Mouse (Mus musculus) liver, adult (tissue): ENCODE data around the gene Fam184a.

Experiments
- GATA4 ChIP-seq: IDR thresholded peaks from 2 replicates; pipeline ENCODE4 v1.6.1; 2014; ENCODE audit warnings: mild to moderate bottlenecking, low read length; ENCODE audit not compliant: insufficient replicate concordance

Gene Fam184a

DNA sequence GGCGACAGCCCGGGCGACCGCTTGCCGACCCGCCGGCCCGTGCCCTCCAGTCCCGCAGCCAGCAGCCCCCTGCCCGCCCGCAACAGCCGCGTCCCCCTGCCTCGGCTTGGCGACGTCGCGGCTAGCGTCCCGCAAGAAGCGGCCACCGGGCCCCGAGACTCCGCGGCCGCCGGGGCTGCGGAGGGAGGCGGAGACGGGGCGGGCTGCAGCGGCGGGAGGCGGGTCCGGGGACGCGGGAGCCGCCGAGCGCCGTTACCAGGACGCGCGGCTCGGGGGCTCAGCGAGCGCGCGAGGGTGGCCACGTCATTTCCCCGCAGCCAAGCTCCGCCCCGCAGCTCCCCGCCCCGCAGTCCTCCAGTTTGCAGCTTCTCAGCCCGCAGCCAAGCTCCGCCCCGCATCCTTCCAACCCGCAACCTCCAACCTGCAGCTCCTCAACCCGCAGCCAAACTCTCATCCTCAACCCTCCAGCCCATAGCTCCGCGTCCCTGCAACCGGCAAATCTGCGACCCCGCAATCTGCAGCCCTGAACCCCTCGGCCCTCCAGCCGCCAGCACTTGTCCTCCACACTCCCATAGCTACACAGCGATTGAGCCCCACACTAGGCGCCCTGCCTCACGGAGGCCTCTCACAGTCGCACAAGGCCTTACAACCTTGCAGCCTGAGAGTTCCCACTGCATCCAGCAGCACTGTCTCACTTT lies at the start of gene Fam184a:
TSS of gene Fam184a (minus strand) at position 169 of the 698 bp plus-strand sequence.
- TF ChIP-seq GATA4, result no peak

DNA sequence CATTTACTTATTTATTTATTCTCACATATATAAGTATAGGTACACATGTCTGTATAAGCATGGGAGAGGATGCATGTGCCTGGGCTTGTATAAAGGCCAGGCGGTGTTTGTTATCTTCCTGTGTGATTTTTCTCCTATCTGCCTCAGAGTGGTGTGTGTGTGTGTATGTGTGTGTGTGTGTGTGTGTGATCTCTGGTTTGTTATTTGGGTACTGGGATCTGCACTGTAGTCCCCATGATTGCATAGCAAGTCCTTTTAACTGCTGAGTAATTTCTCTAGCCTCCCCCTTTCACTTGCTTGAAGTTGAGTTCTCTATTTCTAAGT lies 45.3 kb upstream of the Fam184a start:
- no peak for TF ChIP-seq GATA4

DNA sequence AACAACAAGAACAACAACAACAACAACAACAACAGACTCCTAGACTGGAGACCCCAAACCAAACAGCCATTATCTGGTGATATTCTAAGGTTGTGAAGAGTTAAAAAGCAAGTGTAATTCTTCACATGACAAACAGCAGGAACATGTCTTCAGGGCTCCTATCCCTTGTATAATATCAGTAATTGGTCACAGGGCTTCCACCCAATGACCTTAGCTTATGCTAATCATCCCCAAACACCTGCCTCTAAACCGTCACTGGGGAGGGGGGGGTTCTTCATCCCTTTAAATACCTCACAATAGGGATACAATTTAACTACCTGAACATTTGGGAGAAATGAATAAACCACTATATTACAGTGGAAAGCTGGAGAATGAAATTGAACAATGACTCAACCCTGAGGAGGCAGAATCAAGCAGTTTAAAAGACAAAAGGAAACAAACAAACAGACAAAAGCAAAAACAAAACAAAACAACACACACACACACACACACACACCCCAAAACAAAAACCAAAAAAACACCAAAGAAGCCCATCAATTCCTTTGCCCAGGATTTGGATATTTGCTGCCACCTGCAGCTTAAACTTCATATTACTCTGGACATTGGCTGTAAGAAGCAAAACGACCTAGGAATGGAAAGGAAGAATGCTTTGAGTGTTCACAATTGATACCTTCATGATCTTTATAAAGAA lies 44.8 kb upstream of the Fam184a start:
- TF ChIP-seq GATA4, result no peak

DNA sequence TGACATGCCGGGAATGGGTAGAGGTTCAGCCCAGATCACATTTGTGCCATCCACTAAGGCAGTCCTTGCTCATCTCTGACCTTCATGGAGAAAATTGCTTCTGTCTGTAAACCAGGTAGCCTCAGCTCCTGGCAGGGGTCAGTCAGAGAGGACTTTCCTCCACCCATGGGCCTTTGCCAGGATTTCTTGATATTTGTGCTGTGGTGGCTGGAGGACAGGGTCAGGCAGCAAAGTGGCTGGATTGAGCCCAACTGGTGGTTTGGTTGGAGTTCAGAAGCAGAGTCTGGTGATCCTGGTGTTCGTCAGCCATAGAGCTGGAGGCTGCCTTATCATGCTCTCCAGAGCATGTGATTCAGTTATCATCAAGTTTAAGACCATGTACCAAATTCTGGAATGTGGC lies 40.4 kb upstream of the Fam184a start:
- TF ChIP-seq GATA4, result no peak

DNA sequence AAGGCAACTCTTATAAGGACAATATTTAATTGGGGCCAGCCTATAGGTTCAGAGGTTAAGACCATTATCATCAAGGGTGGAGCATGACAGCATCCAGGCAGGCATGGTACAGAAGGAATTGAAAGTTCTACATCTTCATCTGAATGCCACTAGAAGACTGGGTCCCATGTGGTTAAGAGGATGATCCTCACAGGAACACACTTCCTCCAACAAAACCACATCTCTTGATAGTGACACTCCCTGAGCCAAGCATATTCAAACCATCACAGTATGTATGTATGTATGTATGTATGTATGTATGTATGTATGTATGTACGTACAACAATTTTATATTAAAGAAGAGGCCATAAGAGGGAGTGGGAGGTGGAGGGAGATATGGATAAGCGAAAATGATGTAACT lies 25.7 kb upstream of the Fam184a start:
- TF ChIP-seq GATA4, result no peak

DNA sequence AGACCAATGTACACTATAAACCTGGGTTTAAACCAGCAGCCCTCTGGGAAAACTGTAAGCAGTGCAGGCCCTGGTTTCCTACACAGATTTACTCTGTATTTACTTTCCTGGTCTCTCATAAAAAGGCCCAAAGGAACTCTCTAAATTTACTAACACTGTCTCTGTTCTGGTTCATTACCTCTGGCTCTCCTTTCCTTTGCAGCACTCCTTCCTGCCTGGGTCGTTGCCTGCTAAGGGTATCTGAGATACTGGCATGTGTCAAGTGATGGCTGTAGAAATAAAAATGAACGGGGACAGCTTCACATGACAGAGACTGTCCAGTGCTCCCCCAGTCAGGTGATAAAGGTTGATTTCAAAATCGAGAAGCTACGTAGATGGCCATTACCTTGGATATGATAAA lies 21.8 kb upstream of the Fam184a start:
- no peak for TF ChIP-seq GATA4

DNA sequence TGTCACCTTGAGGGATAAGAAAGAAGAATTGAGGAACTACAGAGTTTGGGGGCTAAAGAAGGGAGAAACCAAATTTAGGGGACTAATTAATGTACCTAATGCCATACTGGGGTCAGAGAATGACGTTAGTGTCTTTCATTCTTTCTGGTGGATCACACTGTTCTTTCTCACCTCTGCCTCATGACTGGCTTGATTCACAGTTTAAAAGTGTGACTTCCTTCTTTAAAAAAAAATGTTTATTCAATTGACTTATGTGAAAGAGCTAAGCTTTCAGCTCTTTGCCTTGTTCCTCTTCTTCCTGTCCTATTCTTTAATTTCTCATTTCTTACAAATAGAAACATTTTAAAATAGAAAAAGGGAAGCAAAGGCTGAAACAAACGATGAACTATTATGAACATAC lies 20.6 kb upstream of the Fam184a start:
- TF ChIP-seq GATA4, result no peak

DNA sequence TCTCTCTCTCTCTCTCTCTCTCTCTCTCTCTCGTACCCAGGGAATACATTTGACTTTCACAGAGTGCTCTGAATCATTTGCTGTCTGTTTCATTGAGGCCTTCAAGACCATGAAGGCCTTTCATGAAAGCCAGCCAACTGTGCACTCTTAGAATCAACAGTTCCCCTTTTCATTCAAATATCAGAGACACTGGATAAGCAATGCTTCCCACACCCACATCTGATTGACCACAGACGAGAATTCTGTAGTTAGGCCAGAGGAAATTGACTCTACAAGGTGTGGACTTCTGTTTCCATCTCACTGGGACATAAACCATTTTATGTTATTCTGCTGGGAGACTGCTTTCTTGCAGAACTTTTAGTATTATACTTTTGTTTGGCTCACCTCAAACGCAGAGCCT lies 17.8 kb upstream of the Fam184a start:
- TF ChIP-seq GATA4, result no peak

DNA sequence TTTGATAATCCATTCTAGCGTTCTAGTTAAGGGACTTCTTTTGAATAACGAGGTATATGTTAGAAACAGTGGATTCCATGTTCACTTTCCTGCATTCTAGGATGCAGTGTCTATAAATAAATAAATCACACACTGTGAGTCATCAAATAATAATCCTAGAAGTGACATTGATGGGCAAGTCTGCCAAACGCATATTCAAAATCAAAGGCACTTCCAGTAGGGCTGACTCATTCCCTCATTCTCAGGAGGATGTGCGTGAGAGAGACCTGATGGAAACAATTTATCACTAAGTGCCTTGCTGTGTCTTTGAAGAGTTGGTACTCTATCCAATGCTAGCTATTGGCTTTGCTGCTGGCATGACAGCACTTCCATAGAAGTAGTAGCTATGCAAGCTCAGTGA lies 14.5 kb upstream of the Fam184a start:
- TF ChIP-seq GATA4, result no peak

DNA sequence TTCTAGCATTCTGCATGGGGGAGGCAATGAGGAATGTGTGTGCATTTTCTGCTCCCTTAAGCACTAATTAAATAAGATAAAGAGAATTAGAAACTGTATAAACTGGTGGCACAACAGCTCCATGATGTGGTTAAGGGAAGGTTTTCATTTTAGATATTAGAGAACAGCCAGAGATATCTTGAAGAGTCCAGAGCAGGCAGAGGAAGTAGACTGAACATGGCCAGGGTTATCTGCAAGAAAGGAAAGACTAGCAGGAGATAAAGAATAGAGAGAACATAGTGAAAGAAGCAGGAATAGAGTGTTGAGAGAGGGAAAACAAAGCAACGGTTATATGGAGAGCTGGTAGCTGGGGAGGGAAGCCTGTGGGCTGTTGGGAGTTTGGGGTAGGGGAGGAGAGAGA lies 1.8 kb upstream of the Fam184a start:
- TF ChIP-seq GATA4, result no peak

DNA sequence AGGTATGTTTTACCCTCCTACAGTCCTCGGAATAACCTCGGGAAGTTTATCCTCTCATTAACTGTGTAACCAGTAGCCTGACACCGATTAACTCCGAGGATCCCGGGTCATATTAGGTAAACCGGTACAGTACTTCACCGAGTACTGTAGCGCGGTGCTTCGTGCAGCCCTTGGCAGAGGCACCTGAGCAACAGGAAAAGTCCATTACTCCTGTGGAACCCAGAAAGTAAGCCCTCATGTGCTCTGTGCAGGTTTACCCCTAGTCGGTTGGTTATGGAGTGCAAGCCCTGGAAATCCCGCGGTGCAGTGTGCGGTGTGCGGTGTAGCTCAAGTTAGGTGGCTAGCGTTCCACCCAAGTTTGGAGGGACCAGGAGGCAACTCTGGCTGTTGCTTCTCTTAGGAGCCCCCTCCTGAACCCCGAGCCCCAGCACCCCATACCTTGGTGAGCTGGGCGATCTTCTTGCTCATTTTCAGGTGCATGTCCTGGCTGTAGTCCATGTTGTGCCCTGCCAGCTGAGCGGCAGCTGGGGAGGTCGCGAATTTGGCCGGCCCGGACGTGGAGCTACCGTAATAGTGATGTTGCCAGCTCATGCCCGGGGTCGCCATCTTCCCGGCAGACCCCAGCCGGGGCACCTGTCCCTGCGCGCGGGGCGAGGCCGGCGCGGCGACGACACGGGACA lies 508 bp downstream of the Fam184a start:
- TF ChIP-seq GATA4, result no peak

DNA sequence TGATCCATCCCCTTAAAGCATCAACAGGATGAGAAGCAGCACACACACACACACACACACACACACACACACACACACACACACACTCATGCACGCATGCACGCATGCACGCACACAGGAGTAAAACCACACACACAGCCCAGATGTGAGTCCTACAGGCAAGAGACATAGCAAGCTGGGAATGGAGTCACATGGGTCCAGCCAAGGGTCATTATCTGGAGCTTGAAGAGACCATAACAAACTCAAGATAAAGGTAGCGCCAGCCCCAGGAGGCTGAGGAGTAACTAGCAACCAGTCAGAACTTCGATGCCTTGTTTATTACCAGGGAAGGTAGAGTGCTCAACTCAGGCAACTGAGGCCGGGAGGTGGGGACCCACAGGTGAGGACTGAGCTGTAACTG lies 4.9 kb downstream of the Fam184a start:
- no peak for TF ChIP-seq GATA4

DNA sequence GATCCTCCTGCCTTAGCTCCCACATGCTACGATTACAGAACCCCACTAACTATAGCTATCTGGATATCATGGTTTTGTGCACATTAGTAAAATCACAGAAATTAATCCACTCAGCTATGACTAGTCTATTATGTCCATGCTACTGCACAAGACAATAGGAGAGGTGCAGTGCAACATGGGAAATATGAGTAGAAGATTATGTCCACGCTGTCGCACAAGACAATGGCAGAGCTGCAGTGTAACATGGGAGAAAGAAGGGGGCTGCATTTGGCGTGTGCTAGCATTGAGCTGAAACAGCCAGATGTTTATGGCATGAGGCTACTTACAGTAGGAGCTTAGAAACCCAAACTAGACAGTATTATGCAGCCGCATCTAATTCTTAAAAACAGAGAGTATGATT lies 8.0 kb downstream of the Fam184a start:
- TF ChIP-seq GATA4, result no peak

DNA sequence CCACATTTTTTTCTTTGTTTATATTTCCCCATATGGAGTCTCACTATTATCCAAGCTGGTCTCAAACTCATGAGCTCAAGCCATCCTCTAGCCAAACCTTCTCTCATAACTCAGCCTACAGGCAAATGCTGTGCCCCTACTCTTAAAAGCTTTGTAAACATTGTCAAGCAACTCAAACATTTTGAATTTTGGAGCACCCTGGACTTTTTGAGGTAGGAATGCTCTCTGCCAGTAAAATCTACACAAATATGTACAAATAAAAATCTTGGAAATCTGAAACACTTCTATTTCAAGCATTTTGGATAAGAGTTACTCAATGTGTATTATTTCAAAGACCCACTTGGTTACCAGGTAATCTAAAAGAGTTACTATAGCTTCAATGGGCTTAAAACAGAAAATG lies 10.9 kb downstream of the Fam184a start:
- TF ChIP-seq GATA4, result no peak

DNA sequence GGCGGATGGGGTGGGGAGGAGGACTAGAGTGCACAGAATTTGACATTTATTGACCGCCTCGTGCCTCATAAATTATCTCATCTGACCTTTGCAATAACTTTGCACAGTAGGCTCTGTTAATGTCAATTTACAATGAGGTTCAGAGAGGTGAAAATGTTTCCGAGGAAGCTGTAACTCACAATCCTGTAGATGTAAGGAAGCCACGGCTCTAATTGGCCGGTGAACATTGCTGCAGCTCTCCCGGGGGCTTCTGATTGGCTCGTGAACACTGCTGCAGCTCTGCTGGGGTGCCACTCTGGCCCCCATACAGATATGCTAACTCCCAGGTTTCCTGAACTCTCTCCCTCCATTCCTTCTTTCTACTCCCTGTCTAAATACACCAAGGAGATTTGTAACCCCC lies 12.1 kb downstream of the Fam184a start:
- TF ChIP-seq GATA4, result no peak

DNA sequence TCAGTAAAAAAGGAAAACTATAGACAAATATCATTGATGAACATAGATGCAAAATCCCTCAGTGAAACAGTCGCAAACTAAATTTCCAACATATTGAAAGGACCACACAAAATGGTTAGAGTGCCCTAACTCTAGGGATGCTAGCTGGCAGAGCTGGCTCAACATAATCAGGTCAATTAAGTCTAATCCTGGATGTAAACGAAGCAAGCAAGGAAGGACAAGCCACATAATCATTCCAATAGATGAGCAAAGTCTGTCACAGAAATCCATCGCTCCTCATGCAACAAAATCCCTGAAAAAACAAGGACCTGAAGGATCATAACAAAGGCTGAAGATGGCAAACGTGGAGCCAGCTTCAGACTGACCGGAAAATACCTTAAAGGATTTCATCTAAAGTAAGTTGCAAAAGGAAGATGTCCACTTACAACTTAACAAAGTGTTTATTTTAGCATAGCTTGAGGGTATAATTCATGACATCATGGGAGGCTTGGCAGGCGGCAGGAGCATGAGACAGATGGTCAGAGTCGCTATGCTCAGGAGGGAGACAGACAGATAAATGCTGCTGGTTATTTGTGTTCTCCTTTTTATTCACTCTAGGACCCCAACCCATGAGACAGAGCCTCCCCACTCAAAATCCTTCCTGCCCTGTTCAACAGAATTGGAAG lies 15.6 kb downstream of the Fam184a start:
- TF ChIP-seq GATA4, result no peak
